Mouse (Mus musculus) gastrocnemius, postnatal 14 days (tissue): ENCODE measurements around the gene H6pd. TPM values are rescaled to one million over a fixed set of nuclear protein-coding genes. Genes with fewer than 3 reads are reported as not detected.

ENCODE experiments used
- DNase-seq: peaks from one replicate; pipeline ENCODE4 v3.0.0; 2021; ENCODE audit warnings: mixed read lengths
- intact Hi-C: fragments of 180-260 bp; cut with DNase I; formaldehyde crosslinking; loops from one replicate; pipeline ENCODE4 v1.15.1; 2025; ENCODE audit warnings: low total_unique reads
- total RNA-seq, 2 experiments: library from RNA; stranded (reverse); gene quantifications; 2 replicates each; pipeline ENCODE4 v1.2.3; 2021

Gene H6pd
- total RNA-seq, 2 experiments from 2014 or later, result 48.5 to 62.8 TPM

GRCm38 (mm10) chr4:150003021-150003580 lies 5.7 kb downstream of the H6pd start:
- intact Hi-C loops, result no loop called here
- DNase-seq, result peak; percentile 67

GRCm38 (mm10) chr4:150002021-150002528 lies 6.7 kb downstream of the H6pd start:
- intact Hi-C loops, result no loop called here
- no peak for DNase-seq

- DNase-seq, result no peak
- intact Hi-C loops, result no loop called here
Observed at GRCm38 (mm10) chr4:150001221-150001860, 7.5 kb downstream of the H6pd start.

- no peak for DNase-seq
- intact Hi-C loops, result no loop called here
Observed at GRCm38 (mm10) chr4:149999931-150000555, 8.8 kb downstream of the H6pd start.

GRCm38 (mm10) chr4:149999510-149999900 lies 9.3 kb downstream of the H6pd start:
- intact Hi-C loops, result no loop called here
- no peak for DNase-seq

- intact Hi-C loops, result no loop called here
- DNase-seq, result peak; percentile 82
Observed at GRCm38 (mm10) chr4:149998786-149999509, 9.9 kb downstream of the H6pd start.

GRCm38 (mm10) chr4:149997999-149998398 lies 10.8 kb downstream of the H6pd start:
- DNase-seq, result no peak
- intact Hi-C loops, result no loop called here

GRCm38 (mm10) chr4:149996440-149996839 lies 12.4 kb downstream of the H6pd start:
- DNase-seq, result no peak
- intact Hi-C loops, result no loop called here

- intact Hi-C loops, result no loop called here
- no peak for DNase-seq
Observed at GRCm38 (mm10) chr4:149995911-149996310, 12.9 kb downstream of the H6pd start.

- intact Hi-C loops, result no loop called here
- no peak for DNase-seq
Observed at GRCm38 (mm10) chr4:149994218-149994617, 14.6 kb downstream of the H6pd start.

- DNase-seq, result no peak
- intact Hi-C loops, result no loop called here
Observed at GRCm38 (mm10) chr4:149992670-149993032, 16.2 kb downstream of the H6pd start.

- DNase-seq, result no peak
- intact Hi-C loops, result no loop called here
Observed at GRCm38 (mm10) chr4:149991755-149992669, 16.8 kb downstream of the H6pd start.

- intact Hi-C loops, result no loop called here
- DNase-seq, result no peak
Observed at GRCm38 (mm10) chr4:149990954-149991633, 17.7 kb downstream of the H6pd start.

- intact Hi-C loops, result no loop called here
- DNase-seq, result peak; percentile 78
Observed at GRCm38 (mm10) chr4:149990212-149990953, 18.4 kb downstream of the H6pd start.

GRCm38 (mm10) chr4:149988931-149989556 lies 19.8 kb downstream of the H6pd start:
- peak; percentile 93 for DNase-seq
- intact Hi-C loops, result no loop called here

GRCm38 (mm10) chr4:149988301-149988700 lies 20.5 kb downstream of the H6pd start:
- DNase-seq, result no peak
- intact Hi-C loops, result no loop called here

- DNase-seq, result no peak
- intact Hi-C loops, result no loop called here
Observed at GRCm38 (mm10) chr4:149986671-149987417, 22.0 kb downstream of the H6pd start.
